Mouse (Mus musculus) forebrain, postnatal 0 days (tissue): ENCODE measurements at regions not wholly inside any gene's neighbourhood (a gene's known extent, or its start where the extent isn't known, plus 50 kb on each side); places are given as distances from the start of the nearest gene placed in this dataset.

ENCODE experiments used
- ATAC-seq: fragments of 200-750 bp; cut with Nextera tagmentation; 2 replicates; pipeline ENCODE4 v1.8.0; 2017; ENCODE audit warnings: mild to moderate bottlenecking, moderate library complexity
- DNase-seq: peaks from one replicate; pipeline ENCODE4 v3.0.0-alpha.2; 2015
- H3K27ac ChIP-seq: fragments of 300-500 bp; sonication (generic); 2 replicates; pipeline ENCODE4 v1.5.1; 2014; ENCODE audit warnings: low read depth, mild to moderate bottlenecking, antibody characterized with exemption, low read length, moderate library complexity, mixed read lengths
- H3K27me3 ChIP-seq: fragments of 300-500 bp; sonication (generic); 2 replicates; pipeline ENCODE4 v1.6.1; 2014; ENCODE audit warnings: mild to moderate bottlenecking, low read length, mixed read lengths; ENCODE audit not compliant: insufficient read depth
- H3K36me3 ChIP-seq: fragments of 300-500 bp; sonication (generic); 2 replicates; pipeline ENCODE4 v1.6.1; 2014; ENCODE audit warnings: mild to moderate bottlenecking, moderate library complexity; ENCODE audit not compliant: insufficient read depth
- H3K4me1 ChIP-seq: fragments of 300-500 bp; sonication (generic); 2 replicates; pipeline ENCODE4 v1.6.1; 2014; ENCODE audit warnings: antibody characterized with exemption; ENCODE audit not compliant: insufficient read depth
- H3K4me2 ChIP-seq: fragments of 300-500 bp; sonication (generic); 2 replicates; pipeline ENCODE4 v1.6.1; 2014; ENCODE audit warnings: low read depth, mild to moderate bottlenecking, moderate library complexity
- H3K4me3 ChIP-seq: fragments of 300-500 bp; sonication (generic); 2 replicates; pipeline ENCODE4 v1.5.1; 2014; ENCODE audit warnings: low read depth, low read length, mixed read lengths
- H3K9ac ChIP-seq: fragments of 300-500 bp; sonication (generic); 2 replicates; pipeline ENCODE4 v1.6.1; 2014; ENCODE audit warnings: mild to moderate bottlenecking
- H3K9me3 ChIP-seq: fragments of 300-500 bp; sonication (generic); 2 replicates; pipeline ENCODE4 v1.6.1; 2016; ENCODE audit warnings: low read length
- CTCF ChIP-seq: sonication (generic); IDR thresholded peaks from 2 replicates; pipeline ENCODE4 v1.5.1; 2016; ENCODE audit warnings: antibody characterized with exemption, control low read depth, low read depth
- WGBS: fragments of 180-500 bp; shearing (Covaris S2); extraction: QIAGEN DNeasy Blood & Tissue Kit; methylation state at CpG from one replicate; pipeline ENCODE4 v1.1.7; 2014; 5-methylcytosine and 5-hydroxymethylcytosine counted together

DNA sequence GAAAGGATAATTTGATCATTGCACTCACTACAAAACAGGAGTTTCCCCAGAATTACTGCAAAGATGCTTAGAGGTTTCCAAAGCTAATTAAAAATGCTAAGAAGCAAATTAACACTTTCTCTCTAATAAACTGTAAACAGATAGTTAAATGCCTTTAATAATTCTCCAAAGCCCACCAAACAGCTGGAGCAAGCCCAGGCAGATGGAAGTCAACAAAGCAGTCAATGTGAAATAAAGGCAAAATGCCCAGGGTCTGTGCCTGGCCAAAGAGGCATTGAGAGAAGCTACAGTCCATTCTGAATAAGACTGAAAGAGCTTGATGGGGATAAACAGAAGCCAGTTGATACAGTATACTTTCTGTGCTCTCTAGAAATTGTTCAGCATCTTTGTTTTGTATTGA, 215.6 kb upstream of the Lrfn5 start:
- Histone ChIP-seq H3K4me1 (no peaks in the 10 kb centered on the region), H3K9me3 (no peaks in the 10 kb centered on the region), H3K27ac (no peak overlapping the region), H3K4me3 (no peak overlapping the region), H3K4me2 (no peak overlapping the region), H3K36me3 (no peaks in the 10 kb centered on the region), H3K27me3 (no peaks in the 10 kb centered on the region), H3K9ac (no peak overlapping the region)
- ATAC-seq (no peak), DNase-seq (peak; percentile 20)
- no peak for TF ChIP-seq CTCF

- H3K36me3 ChIP-seq = no peaks in the 10 kb centered on the region
- peaks cover 3% of the 10 kb centered on the region; the same call in 1 of the 2 replicates for H3K4me1 ChIP-seq
- no peaks in the 10 kb centered on the region for H3K9me3 ChIP-seq
- no peaks in the 10 kb centered on the region for H3K27me3 ChIP-seq
- DNase-seq (peak; percentile 66), ATAC-seq (peak; percentile 85)
- H3K9ac ChIP-seq = no peak overlapping the region
- WGBS = 59% methylated on average over 1 of the region's 1 CpGs
- no peak overlapping the region for H3K4me3 ChIP-seq
- no peak overlapping the region for H3K4me2 ChIP-seq
- H3K27ac ChIP-seq = no peak overlapping the region
- TF ChIP-seq CTCF = no peak
Observed at GRCm38 (mm10) chr12:61322114-61322513, 200.8 kb upstream of the Lrfn5 start.

DNA sequence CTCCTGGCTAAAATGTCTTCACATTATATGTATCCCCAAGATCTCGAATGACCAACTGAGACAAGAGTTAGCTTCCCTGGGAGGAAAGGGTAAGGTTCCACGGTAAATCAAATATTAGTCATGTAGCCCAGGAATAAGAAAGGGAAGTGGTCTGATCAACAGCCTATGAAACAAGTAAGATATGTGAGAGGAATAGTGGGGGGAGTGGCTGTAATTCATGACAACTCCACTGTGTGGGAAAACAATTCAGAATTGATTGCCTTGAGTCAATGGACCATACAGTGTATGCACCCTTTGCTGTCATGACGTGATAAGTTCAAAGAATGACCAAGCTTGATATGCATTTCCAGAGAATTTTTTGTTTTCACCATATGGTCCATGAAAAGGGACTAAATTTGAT, 190.8 kb upstream of the Lrfn5 start:
- no peak overlapping the region for H3K4me2 ChIP-seq
- no peak for ATAC-seq
- no peaks in the 10 kb centered on the region for H3K36me3 ChIP-seq
- no peaks in the 10 kb centered on the region for H3K4me1 ChIP-seq
- no peaks in the 10 kb centered on the region for H3K27me3 ChIP-seq
- no peak overlapping the region for H3K27ac ChIP-seq
- TF ChIP-seq CTCF = no peak
- H3K9me3 ChIP-seq = no peaks in the 10 kb centered on the region
- DNase-seq = no peak
- WGBS = 77% methylated on average over 3 of the region's 3 CpGs
- H3K9ac ChIP-seq = no peak overlapping the region
- no peak overlapping the region for H3K4me3 ChIP-seq
